Mouse (Mus musculus) kidney, postnatal 0 days (tissue): ENCODE measurements at regions not wholly inside any gene's neighbourhood (a gene's known extent, or its start where the extent isn't known, plus 50 kb on each side); places are given as distances from the start of the nearest gene placed in this dataset.

Source experiments
- ATAC-seq: fragments of 200-750 bp; cut with Nextera tagmentation; replicated peaks from 2 replicates; pipeline ENCODE4 v1.8.0; 2017; ENCODE audit warnings: low read depth, moderate number of reproducible peaks, moderate TSS enrichment, moderate library complexity; ENCODE audit not compliant: low FRiP score
- DNase-seq: peaks from one replicate; pipeline ENCODE4 v3.0.0-alpha.2; 2016; ENCODE audit warnings: low spot score
- H3K27ac ChIP-seq: fragments of 300-500 bp; sonication (generic); 2 replicates; pipeline ENCODE4 v1.5.1; 2014; ENCODE audit warnings: mild to moderate bottlenecking
- H3K27me3 ChIP-seq: fragments of 300-500 bp; sonication (generic); 2 replicates; pipeline ENCODE4 v1.6.1; 2014; ENCODE audit warnings: low read length, mixed read lengths; ENCODE audit not compliant: insufficient read depth
- H3K36me3 ChIP-seq: fragments of 300-500 bp; sonication (generic); 2 replicates; pipeline ENCODE4 v1.6.1; 2014; ENCODE audit warnings: low read length, mixed read lengths; ENCODE audit not compliant: insufficient read depth
- H3K4me1 ChIP-seq: fragments of 300-500 bp; sonication (generic); replicated peaks from 2 replicates; pipeline ENCODE4 v1.6.1; 2014; ENCODE audit warnings: antibody characterized with exemption, low read length, mixed read lengths; ENCODE audit not compliant: insufficient read depth
- H3K4me2 ChIP-seq: fragments of 300-500 bp; sonication (generic); 2 replicates; pipeline ENCODE4 v1.6.1; 2014; ENCODE audit warnings: mild to moderate bottlenecking, low read length, moderate library complexity, mixed read lengths
- H3K4me3 ChIP-seq: fragments of 300-500 bp; sonication (generic); replicated peaks from 2 replicates; pipeline ENCODE4 v1.5.1; 2014; ENCODE audit warnings: low read depth, low read length
- H3K9ac ChIP-seq: fragments of 300-500 bp; sonication (generic); 2 replicates; pipeline ENCODE4 v1.6.1; 2014; ENCODE audit warnings: low read depth, low read length
- H3K9me3 ChIP-seq: fragments of 300-500 bp; sonication (generic); replicated peaks from 2 replicates; pipeline ENCODE4 v1.6.1; 2016; ENCODE audit warnings: low read length, inconsistent platforms, mixed read lengths
- CTCF ChIP-seq: IDR thresholded peaks from 2 replicates; pipeline ENCODE4 v1.5.1; 2016; ENCODE audit warnings: antibody characterized with exemption, low read depth, mild to moderate bottlenecking, moderate library complexity
- WGBS: fragments of 180-500 bp; shearing (Covaris S2); extraction: QIAGEN DNeasy Blood & Tissue Kit; methylation state at CpG from one replicate; pipeline ENCODE4 v1.1.7; 2014; 5-methylcytosine and 5-hydroxymethylcytosine counted together

DNA sequence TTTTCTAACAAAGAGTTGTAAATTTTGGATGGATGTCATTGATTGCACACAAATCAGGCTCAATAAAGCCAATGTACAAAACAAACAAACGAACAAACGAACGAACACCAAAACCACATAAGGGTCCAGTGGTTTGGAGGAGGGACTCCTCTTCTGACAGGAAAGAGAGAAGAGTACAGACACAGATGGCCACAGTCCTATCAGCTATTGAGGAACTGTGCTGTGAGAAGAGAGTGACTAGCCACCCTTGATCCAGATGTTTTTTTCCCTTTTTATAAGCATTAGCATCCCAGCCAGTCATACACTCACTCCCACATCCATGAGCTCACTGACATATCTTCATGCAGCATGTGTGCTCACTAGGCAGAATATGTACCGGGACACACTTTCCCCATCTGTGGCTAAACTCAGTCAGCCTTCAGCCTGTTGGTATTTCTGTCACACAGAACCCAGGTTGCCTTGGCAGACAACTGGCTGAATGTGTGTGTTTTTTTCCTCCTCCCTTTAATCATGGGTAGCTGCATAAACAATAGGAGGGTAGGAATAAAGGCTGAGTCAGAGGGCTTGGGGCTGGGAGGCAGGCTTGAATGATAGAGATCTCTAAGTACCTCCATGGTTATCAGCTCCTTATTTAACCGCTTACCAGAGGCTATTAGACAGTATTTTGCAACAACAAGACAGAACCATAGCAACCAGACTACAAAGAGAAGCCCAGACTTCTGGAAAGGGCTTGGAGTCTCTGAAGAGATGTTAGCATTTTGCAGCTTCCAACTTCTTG lies 159.7 kb downstream of the Tmsb4x start:
- Histone ChIP-seq H3K36me3 (no peaks in the 10 kb centered on the region), H3K4me3 (no peak overlapping the region), H3K27ac (no peak overlapping the region), H3K27me3 (0 out of 2 replicates have a peak, but pooled peaks cover 3% of the 10 kb centered on the region), H3K4me1 (no peaks in the 10 kb centered on the region), H3K9ac (no peak overlapping the region), H3K9me3 (no peaks in the 10 kb centered on the region), H3K4me2 (no peak overlapping the region)
- WGBS = 70% methylated on average over 5 of the region's 5 CpGs
- no peak for ATAC-seq
- DNase-seq = no peak
- TF ChIP-seq CTCF = no peak

DNA sequence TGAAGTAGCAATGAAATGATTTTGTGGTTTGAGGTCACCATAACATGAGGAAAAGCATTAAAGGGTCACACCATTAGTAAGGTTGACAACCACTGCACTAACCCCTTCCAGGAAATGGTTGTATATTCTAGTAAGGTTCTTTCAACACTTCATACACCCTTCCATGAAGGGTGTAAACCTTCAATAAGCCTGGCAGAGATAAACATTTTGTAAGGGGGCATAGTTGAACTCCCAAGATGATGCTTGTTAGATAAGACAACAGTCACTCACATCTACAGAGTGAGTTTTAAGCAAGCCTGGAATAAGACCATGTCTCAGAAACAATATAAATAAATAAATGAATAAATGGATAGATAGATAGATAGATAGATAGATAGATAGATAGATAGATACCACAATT lies 171.1 kb downstream of the Tmsb4x start:
- Histone ChIP-seq H3K9ac (no peak overlapping the region), H3K27me3 (no peaks in the 10 kb centered on the region), H3K27ac (no peak overlapping the region), H3K36me3 (no peaks in the 10 kb centered on the region), H3K4me3 (no peak overlapping the region), H3K4me1 (no peaks in the 10 kb centered on the region), H3K4me2 (no peak overlapping the region), H3K9me3 (no peaks in the 10 kb centered on the region)
- DNase-seq (no peak), ATAC-seq (no peak)
- TF ChIP-seq CTCF = no peak

DNA sequence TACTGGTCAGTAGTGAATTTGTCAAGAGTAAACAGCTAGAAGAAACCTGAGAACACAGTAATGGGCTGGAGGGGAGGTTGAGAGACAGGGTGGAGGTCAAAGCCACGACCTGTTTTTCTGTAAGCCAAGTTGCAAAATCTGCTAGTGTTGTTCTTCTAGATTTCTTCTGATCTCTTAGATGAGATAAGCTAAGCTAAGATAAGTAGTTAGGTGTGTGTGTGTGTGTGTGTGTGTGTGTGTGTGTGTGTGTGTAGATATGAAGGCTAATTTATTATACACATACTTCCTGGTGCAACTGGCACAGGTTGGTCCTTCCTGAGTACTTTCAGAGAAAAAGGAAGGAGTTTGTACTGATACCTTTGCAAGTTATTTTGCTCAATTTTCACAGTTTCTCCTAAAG lies 172.8 kb downstream of the Tmsb4x start:
- Histone ChIP-seq H3K36me3 (no peaks in the 10 kb centered on the region), H3K9ac (no peak overlapping the region), H3K4me3 (no peak overlapping the region), H3K4me1 (no peaks in the 10 kb centered on the region), H3K4me2 (no peak overlapping the region), H3K9me3 (no peaks in the 10 kb centered on the region), H3K27me3 (no peaks in the 10 kb centered on the region; the same call in 1 of the 2 replicates), H3K27ac (no peak overlapping the region)
- no peak for DNase-seq
- ATAC-seq = no peak
- WGBS = 14% methylated on average over 1 of the region's 1 CpGs
- no peak for TF ChIP-seq CTCF

DNA sequence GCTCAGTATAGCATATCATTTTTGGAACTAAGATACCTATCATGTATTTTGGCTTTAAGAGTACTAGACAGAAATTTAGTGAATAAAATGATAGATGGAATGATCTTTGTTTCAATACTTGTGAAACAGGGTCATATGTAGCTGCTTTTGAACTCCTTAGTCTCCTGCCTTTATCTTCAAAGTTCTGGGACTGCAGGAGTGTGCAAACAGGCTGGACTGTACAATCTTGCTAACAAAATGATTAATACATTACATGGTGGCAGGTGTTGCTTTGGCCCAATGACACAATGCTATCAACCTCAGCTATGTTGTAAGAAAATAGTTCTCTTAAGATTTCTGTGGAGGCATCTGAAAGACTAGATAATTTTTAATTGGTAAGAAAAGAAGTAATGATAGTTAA lies 173.5 kb downstream of the Tmsb4x start:
- Histone ChIP-seq H3K4me3 (no peak overlapping the region), H3K4me2 (no peak overlapping the region), H3K9ac (no peak overlapping the region), H3K9me3 (no peaks in the 10 kb centered on the region), H3K27ac (no peak overlapping the region), H3K4me1 (no peaks in the 10 kb centered on the region), H3K36me3 (no peaks in the 10 kb centered on the region), H3K27me3 (no peaks in the 10 kb centered on the region; the same call in 1 of the 2 replicates)
- TF ChIP-seq CTCF = no peak
- DNase-seq (no peak), ATAC-seq (no peak)

DNA sequence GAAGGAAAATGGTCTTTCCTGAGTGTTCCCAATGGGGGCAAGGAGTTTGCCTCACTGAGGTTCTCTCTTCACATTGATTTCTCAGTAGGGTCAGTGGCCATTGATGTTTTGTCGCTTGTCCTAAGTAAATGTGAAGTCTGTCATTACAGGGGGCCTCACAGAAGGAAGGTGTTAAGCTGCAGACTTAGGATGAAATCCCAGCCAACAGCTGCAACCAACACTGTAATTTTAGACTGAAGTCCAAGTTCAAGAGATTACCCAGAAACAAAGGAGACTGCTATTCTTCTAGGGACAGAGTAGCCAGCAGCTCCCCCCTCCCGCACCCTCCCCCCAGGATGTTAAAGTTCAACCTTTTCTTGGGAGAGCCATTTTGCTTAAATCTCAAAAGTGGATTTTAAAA lies 176.0 kb downstream of the Tmsb4x start:
- no peaks in the 10 kb centered on the region; the same call in 1 of the 2 replicates for H3K27me3 ChIP-seq
- whole genome bisulfite sequencing = 71% methylated on average over 2 of the region's 2 CpGs
- H3K4me2 ChIP-seq = no peak overlapping the region
- H3K4me3 ChIP-seq = no peak overlapping the region
- TF ChIP-seq CTCF = no peak
- no peak for DNase-seq
- H3K36me3 ChIP-seq = no peaks in the 10 kb centered on the region
- no peaks in the 10 kb centered on the region for H3K4me1 ChIP-seq
- ATAC-seq = no peak
- no peaks in the 10 kb centered on the region for H3K9me3 ChIP-seq
- no peak overlapping the region for H3K9ac ChIP-seq
- H3K27ac ChIP-seq = peak overlapping the region; percentile 60; the same call in 1 of the 2 replicates

DNA sequence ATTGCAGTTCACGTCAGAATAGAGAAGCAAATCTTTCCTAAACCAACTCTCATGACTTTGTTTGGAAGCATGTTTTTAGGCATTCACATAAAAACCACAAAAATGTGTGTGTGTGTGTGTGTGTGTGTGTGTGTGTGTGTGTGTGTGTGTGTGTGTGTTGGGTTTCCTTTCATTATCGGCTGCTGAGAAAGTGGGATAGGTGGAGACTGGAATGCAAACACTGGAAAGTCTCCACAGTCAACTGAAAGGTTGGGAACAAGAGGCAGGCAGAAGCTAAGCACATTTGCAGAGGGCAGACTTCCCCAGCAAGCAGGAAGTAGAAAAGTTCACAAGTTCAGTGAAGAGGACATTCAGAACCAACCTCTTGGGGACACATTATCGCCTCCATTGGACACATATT lies 176.5 kb downstream of the Tmsb4x start:
- 45% methylated on average over 3 of the region's 3 CpGs for WGBS
- Histone ChIP-seq H3K4me1 (no peaks in the 10 kb centered on the region), H3K27ac (peak overlapping the region; percentile 60; the same call in 1 of the 2 replicates), H3K9ac (no peak overlapping the region), H3K9me3 (no peaks in the 10 kb centered on the region), H3K4me3 (no peak overlapping the region), H3K27me3 (no peaks in the 10 kb centered on the region; the same call in 1 of the 2 replicates), H3K4me2 (no peak overlapping the region), H3K36me3 (no peaks in the 10 kb centered on the region)
- peak; percentile 74 for DNase-seq
- no peak; the same call in 1 of the 2 replicates for ATAC-seq
- no peak for TF ChIP-seq CTCF

DNA sequence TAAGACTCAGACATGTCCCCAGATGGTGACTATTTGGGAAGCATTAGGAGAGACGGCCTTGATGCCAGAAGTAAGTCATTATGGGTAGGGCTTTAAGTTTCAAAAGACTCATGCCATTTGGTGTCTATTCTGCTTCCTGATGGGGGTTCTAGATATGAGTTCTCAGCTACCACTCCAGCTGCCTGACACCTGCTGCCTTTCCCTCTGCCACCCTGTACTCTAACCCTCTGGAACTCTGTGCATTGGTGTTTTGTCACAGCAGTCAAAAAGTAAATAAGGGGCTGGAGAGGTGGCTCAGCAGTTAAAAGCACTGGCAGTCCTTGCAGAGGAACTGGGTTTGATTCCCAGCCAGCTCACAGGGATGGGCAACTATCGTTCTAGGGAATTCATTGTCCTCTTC lies 177.6 kb downstream of the Tmsb4x start:
- Histone ChIP-seq H3K9me3 (no peaks in the 10 kb centered on the region), H3K4me3 (no peak overlapping the region), H3K36me3 (no peaks in the 10 kb centered on the region), H3K27me3 (no peaks in the 10 kb centered on the region; the same call in 1 of the 2 replicates), H3K4me1 (no peaks in the 10 kb centered on the region), H3K9ac (no peak overlapping the region), H3K27ac (no peak overlapping the region), H3K4me2 (no peak overlapping the region)
- no peak for ATAC-seq
- TF ChIP-seq CTCF = no peak
- WGBS = 78% methylated on average over 2 of the region's 2 CpGs
- DNase-seq = no peak
